Mouse (Mus musculus): ENCODE data around the gene Rbpjl.

The Rbpjl gene

DNA sequence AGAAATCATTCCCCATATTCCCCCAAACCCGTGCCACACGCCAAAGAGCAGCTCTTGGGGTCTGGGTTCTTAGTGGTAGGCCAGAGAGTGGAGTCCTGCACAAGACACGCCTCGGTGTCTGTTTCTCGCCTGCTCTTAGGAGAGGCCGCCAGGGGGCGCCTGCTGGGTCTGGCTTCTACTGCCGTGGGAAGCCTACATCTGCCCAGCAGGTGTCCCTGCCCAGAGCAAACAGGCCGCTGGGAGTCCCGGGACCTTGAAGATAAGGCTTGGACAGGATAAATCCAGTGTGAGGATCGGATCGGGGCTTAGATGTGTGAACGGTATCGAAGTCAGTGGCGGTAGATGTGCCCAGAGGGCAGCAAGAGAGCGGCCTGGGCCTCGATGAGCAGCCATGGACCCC, at the start of gene Rbpjl:
Rbpjl (plus strand) TSS at position 236 of the 400 bp plus-strand sequence.
- DNase-seq (ENCODE audit: low read depth, low spot score): peak; percentile 56

DNA sequence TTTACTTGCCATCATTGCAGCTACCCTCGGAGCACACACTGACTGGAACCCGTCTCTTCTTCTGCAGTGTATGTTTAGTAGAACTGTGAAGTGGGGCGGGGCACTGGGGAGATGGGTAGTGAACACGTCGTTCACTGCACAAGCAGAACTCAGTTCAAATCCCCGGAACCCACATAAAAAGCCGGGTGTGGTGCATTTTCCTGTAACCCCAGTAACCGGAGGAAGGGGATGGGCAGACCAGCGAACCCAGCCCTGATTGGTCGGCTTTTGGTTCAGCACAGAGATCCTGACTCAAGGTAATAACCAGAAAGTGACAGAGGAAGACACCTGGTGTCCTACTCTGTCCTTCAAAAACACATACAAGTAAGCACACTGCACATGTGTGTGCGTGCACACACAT, 49.6 kb upstream of the Rbpjl start:
- peak; percentile 55 for DNase-seq (ENCODE audit: low read depth, low spot score)

DNA sequence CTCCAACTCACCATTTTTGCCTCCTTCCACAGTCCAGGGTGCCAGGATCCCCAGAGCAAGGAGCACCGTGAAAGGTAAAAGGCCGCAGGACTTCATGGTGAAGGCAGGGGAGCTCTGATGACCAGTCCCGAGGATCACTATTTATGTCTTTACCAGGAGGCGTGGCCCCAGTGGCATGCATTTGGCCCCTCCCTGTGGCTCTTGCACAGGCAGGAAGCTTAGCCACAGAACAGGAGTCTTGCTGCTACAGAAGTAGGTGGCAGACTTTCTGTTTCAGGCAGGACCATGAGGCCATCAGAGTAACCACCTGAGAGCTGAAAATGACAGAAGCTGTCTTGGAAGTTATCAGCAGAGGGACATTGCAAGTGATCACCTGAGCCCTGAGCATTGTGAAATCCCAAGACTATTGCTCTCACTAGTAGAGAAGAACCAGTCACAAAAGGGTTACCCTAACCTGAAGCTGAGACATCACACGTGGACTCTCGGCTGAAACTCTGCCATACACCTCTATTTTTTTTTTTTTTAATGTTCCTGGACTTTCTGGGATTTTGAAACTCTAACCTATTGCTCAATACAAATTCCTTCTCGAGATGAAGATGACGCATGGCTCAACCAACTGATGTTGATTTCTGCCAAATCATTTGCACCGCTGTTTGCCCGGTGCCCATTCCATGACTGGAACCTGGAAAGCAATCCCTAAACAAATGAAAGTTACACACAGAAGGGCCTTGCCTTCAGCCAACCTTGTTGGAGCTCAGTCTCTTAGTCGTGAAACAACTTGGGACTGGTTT, 46.6 kb upstream of the Rbpjl start:
- peak; percentile 43 for DNase-seq (ENCODE audit: low read depth, low spot score)

GRCm38 (mm10) chr2:164358373-164358772, 44.6 kb upstream of the Rbpjl start:
- DNase-seq (ENCODE audit: low read depth, low spot score): no peak

GRCm38 (mm10) chr2:164359031-164359430, 43.9 kb upstream of the Rbpjl start:
- DNase-seq (ENCODE audit: low read depth, low spot score): no peak

DNA sequence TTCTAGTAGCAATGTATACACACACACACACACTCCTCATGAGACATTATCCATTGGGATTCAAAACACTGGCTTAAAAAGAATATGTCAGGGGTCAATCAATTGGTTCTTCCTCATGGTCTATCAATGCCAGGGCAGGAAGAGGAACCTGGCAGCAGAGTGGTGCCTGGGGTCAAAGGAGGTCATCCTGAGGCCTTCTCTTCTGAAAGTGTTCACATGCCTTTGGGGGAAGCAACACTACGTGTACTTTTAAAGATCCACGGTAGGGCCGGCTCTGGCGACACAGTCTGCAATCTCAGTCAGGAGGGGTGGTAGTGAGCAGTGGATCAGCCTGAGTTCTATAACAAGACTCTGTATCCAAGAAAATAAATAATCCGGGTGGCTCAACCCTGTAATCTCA, 43.3 kb upstream of the Rbpjl start:
- no peak for DNase-seq (ENCODE audit: low read depth, low spot score)

GRCm38 (mm10) chr2:164360974-164361657, 41.8 kb upstream of the Rbpjl start:
- DNase-seq (ENCODE audit: low read depth, low spot score): no peak

GRCm38 (mm10) chr2:164366947-164367346, 36.0 kb upstream of the Rbpjl start:
- DNase-seq (ENCODE audit: low read depth, low spot score): no peak

DNA sequence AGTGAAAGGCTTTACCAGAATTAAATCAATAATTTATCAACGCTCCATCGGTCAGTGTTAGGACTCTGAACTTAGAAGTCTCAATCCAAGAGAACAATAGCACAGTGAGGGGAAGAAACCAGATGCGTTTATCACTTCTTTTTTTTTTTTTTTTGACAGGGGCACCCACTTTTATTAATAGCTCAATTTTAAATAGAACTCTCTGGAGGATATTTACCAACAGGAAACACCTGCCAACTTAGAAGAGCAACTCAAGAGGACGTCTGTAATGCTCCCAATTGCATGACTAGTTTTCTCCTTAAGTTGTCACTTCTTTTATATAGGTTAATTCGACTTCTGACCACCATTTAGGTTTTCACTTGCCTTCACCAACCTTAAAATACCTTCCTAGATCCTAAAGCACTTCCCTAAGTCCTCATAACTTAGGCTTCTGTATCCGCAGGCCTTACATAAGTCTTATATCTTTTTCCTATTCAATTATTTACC, 34.3 kb upstream of the Rbpjl start:
- DNase-seq (ENCODE audit: low read depth, low spot score): no peak

- DNase-seq (ENCODE audit: low read depth, low spot score): no peak
These were observed 31.6 kb upstream of the Rbpjl start for GRCm38 (mm10) chr2:164371371-164371770.

DNA sequence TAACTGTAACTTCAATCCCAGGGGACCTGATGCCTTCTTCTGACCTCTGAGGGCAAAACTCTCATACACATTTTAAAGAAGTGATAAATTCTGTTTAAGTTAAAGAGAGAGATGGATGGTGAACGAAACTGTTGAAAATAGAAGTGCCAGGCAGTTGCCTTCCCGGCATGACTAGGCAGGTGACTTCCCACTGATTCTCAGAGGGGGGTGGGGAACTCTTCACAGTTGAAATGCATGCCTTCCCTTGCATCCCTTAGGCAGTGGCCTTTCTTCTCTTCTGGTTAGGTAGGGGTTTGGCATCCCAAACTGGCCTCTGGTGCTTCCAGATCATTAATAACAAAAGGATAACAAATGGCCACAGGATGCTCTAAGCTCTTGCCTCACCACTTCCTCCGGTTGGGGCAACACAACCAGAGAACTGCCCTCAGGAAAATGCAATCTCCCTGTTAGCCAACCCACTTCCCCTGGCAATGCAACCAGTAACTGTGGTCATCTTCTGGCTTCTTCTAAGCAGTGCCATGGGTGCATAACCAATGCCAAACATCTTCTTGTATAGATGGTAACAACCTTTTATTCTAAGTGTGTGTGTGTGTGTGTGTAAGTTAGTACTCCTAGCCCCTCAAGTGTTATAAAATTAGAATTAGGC, 30.4 kb upstream of the Rbpjl start:
- no peak for DNase-seq (ENCODE audit: low read depth, low spot score)

- no peak for DNase-seq (ENCODE audit: low read depth, low spot score)
These were observed 29.8 kb upstream of the Rbpjl start for GRCm38 (mm10) chr2:164373187-164373586.

GRCm38 (mm10) chr2:164377478-164378426, 25.2 kb upstream of the Rbpjl start:
- DNase-seq (ENCODE audit: low read depth, low spot score): no peak

- no peak for DNase-seq (ENCODE audit: low read depth, low spot score)
These were observed 21.2 kb upstream of the Rbpjl start for GRCm38 (mm10) chr2:164381726-164382125.

- no peak for DNase-seq (ENCODE audit: low read depth, low spot score)
These were observed 20.0 kb upstream of the Rbpjl start for GRCm38 (mm10) chr2:164382971-164383370.

DNA sequence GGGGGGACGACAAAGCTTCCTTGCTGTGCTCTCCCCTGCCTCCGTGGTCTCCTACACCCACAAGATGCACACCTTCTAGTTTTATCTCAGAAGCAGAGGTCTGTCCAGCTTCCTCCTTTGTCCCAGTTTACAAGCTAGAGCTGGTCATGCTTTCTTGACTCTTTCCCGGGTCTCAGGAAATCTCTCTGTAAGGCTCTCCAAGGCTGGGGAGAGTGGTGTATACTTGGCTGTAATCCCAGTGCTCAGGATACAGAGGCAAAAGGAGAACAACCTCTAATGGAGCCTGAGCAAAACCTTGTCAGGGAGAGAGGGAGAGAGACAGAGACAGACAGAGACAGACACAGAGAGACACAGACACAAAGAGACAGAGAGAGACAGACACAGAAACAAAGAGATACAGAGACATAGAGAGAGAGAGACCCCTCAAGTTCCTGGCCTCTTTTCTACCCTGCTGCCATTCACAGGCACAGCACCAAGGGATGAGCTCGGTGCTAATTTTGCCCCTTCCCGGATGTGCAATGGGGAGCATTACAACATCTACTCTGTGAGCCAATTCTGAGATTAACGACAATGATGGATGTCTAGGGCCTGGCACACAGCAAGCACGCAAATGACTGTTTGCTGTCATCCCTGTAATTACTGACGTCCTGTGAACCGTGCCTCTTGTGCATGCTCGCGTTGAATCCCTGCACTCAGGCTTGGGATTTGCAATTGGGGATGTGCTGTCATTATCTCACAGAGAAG, 19.1 kb upstream of the Rbpjl start:
- DNase-seq (ENCODE audit: low read depth, low spot score): no peak

- DNase-seq (ENCODE audit: low read depth, low spot score): no peak
These were observed 16.8 kb upstream of the Rbpjl start for GRCm38 (mm10) chr2:164385927-164386763.

DNA sequence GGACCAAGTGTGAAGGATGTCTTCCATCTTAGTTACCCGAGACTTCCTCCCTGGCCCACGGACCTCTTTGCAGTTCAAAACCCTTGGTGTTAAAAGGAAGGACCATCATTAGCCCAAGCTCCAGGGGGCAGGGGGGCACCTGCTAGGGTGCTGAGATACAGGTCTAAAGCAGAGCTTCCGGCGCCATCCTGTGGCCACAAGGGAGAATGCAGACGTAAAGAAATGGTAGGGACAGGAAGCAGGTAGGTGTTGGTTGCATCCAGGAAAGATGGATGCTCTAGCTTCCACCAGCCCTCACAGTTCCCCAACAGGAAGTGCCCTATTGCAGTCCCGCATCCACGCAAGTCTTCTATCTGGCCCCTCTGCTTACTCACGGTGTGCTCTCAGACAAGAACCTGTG, 16.0 kb upstream of the Rbpjl start:
- DNase-seq (ENCODE audit: low read depth, low spot score): peak; percentile 57

- no peak for DNase-seq (ENCODE audit: low read depth, low spot score)
These were observed 13.9 kb upstream of the Rbpjl start, which contains the start of gene Slpi for GRCm38 (mm10) chr2:164389020-164389419. TSS of gene Slpi (minus strand) at chr2:164389095.

DNA sequence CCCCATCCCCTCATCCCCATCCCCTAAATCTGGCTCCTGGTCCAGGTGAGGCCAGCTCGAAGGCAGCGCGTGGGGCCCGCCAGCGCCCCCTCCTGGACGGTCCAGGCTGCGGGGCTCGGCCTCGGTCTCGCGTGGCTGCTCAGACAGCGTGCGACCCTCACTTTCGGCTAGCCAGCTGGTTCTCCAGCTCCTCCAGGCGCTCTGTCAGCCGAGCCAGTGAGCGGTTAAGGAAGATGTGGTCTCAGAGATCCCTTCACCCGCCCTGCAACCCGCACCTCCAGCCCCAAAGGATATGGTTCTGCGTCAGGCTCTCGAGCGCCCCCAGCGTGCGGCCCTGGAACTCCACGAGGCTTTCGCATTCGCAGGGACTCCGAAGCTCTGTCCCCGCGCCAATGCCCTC, 13.4 kb upstream of the Rbpjl start:
- DNase-seq (ENCODE audit: low read depth, low spot score): peak; percentile 76

All from CD4-positive helper T cell, adult 2 months (primary cell).